Mouse (Mus musculus) heart, postnatal 14 days (tissue): ENCODE measurements around the gene Gm17542. TPM values are rescaled to one million over a fixed set of nuclear protein-coding genes. Genes with fewer than 3 reads are reported as not detected.
"Not testable (repeated sequence)": the region's sequence is repeated elsewhere in the genome, so short reads cannot be mapped to it uniquely, and the experiment has no call there.

Experiments used
- DNase-seq, 2 experiments: peaks; one replicate each; pipeline ENCODE4 v3.0.0; 2021 to 2022
- intact Hi-C: fragments of 180-260 bp; cut with DNase I; formaldehyde crosslinking; loops from one replicate; pipeline ENCODE4 v1.15.1; 2025
- long read RNA-seq, 2 experiments: library from polyadenylated mRNA; stranded (forward); transcript quantifications; one replicate each; pipeline ENCODE4 v2.0.0; 2021
- total RNA-seq, 2 experiments: library from RNA; stranded (reverse); gene quantifications; 2 replicates each; pipeline ENCODE4 v1.2.3; 2021

Gm17542 gene
- not detected for total RNA-seq
- long read RNA-seq, experiment 1: 0 reads
- long read RNA-seq, experiment 2: 0 reads

GRCm38 (mm10) chr10:58718110-58718509, at the start of gene Gm17542:
Gene Gm17542, minus strand, starts transcription at chr10:58718210.
- intact Hi-C loops, DNase-seq: not testable (repeated sequence)

GRCm38 (mm10) chr10:58739779-58740178, 21.8 kb upstream of the Gm17542 start:
- intact Hi-C loops: no loop called here
- DNase-seq: no peak

- intact Hi-C loops: no loop called here
- DNase-seq: no peak
Measured at GRCm38 (mm10) chr10:58738152-58738551, 20.1 kb upstream of the Gm17542 start.

- DNase-seq: no peak
- intact Hi-C loops: no loop called here
Measured at GRCm38 (mm10) chr10:58714789-58715148, 3.2 kb downstream of the Gm17542 start.

DNA sequence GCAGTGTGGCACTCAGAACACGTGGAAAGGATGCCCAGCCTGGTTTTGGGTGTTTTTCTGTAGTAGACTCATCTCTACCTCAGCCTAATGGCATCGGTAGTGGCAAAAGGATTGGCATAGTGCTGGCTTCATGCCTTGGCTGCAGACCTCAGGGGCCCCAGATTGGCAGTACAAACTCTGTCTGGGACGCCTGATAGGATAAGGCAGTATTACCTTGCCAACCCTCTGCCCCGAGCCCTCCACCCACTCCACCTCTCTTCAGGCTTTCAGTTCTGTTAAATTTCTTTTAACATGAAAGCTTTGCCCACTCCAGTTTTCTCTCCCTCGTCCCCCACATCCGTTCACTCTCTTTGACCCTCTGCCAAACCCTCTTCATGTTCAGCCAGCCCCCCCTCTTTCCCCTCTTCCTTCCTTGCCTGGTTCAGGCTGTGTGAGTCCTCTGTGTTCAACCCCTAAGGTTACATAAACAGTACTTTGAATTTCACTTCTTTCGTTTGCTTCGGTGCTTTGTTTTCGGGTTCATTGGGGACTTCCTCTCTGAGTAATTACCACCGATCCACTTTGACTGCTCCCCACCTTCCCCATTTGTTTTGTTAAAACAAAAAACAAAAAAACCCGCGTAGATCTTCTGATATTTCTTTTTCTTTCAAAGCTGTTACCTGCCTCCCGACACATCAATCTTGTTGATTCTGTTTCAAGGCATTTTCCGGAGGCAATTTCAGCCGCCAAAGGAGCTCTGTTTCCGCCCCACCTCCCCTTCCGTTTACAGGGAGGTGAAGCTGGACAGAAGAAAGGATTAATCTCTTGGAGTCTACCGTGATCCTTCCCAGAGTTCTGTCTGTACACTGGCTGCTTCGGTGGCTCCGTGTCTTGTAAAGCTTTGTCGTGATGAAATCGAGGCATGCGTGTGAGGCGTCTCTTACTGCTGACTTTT, 3.9 kb downstream of the Gm17542 start:
- DNase-seq: peak in 1 of 2 experiments; percentile 5
- intact Hi-C loops: no loop called here

DNA sequence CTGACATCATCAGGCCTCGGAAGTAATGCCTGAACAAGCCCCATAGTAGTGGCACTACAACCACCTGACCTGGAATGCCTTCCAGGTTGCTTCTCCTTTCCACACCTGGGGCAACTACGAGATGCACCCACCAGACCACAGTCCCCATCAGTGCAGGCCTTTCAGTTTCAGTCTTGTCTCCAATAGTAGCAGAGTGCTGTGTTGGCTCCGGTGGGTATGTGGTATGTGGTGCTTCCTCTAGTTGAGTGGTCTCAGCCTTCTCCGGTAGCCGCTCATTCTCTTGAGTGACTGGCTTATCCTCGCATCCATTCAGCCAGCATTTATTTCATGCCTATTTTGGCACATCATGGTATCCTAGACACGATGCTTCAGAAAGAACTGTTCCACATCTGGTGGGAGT, 4.8 kb downstream of the Gm17542 start:
- intact Hi-C loops: no loop called here
- DNase-seq: no peak

GRCm38 (mm10) chr10:58709021-58709420, 9.0 kb downstream of the Gm17542 start:
- DNase-seq: no peak
- intact Hi-C loops: no loop called here

DNA sequence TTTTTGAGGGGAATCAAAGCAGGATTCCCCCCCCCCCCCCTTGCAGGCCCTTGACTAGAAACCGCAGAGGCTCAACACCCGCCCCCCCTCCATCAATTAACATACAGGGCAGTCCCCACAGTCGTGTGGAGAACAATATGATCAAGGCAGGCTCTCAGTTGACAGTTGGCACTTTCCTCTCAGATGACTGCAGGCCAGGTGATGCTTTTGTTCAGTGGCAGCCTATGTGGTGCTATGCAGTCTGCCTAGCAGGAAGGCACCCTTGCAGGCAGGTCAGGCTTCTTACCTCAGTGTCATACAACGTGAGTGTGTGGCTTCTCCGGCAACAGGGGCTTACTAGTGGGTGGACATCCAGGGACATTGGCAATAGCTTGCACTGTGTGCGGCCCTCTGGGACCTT, 17.4 kb downstream of the Gm17542 start:
- DNase-seq: no peak
- intact Hi-C loops: no loop called here

DNA sequence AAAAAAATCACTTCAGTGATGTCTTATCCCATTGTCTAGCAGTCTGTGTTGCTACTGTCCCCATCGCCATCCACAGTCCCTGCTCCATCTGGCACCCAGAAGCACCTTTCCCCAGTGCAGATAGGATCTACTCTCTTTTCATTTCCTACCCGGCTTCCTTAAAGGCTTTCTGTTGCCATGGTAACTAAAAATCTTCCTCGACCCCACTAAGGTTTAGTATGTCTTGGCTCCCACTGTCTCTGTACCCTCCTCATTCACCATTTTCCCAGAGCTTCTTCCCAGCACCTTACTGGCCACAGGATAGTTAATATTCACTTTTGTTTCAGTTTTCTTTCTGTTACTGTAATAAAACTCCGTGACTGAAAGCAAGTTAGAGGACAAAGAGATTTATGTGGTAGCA, 17.9 kb downstream of the Gm17542 start:
- intact Hi-C loops: no loop called here
- no peak for DNase-seq

GRCm38 (mm10) chr10:58698955-58699354, 19.1 kb downstream of the Gm17542 start:
- DNase-seq: no peak
- intact Hi-C loops: no loop called here

DNA sequence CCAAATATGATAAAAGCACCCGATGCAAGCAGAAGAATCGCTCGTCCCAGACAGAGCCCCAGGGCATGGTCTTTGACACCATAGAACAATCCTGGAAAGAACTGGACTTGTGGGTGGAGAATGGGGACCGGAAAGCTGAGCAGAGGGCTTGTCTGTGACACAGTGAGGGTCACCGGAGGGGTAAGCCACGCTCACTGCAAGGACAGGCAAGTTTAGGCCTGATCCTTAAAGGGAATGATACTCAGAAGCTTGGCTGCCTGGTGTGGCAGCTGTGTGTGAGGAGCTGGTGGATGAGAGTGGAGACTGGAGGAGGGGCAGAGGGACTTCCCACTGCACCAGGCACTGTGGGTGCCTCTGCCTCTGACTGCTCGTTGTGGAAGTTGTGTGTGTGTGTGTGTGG, 27.0 kb downstream of the Gm17542 start:
- no peak for DNase-seq
- intact Hi-C loops: no loop called here

- intact Hi-C loops: no loop called here
- no peak for DNase-seq
Measured at GRCm38 (mm10) chr10:58679298-58679697, 38.7 kb downstream of the Gm17542 start.

- intact Hi-C loops: loop anchor here (2.0 kb wide), 2 partner anchors 49 to 115 kb away; no protein-coding TSS in a partner anchor
- peak; percentile 81 to 91 for DNase-seq
Measured at GRCm38 (mm10) chr10:58675533-58675932, 42.5 kb downstream of the Gm17542 start, which contains the start of gene Edar. Gene Edar, minus strand, starts transcription at chr10:58675654.

GRCm38 (mm10) chr10:58673278-58674061, 44.5 kb downstream of the Gm17542 start:
- peak; percentile 76 to 83 for DNase-seq
- intact Hi-C loops: loop anchor here (2.0 kb wide), 2 partner anchors 47 to 113 kb away; no protein-coding TSS in a partner anchor

DNA sequence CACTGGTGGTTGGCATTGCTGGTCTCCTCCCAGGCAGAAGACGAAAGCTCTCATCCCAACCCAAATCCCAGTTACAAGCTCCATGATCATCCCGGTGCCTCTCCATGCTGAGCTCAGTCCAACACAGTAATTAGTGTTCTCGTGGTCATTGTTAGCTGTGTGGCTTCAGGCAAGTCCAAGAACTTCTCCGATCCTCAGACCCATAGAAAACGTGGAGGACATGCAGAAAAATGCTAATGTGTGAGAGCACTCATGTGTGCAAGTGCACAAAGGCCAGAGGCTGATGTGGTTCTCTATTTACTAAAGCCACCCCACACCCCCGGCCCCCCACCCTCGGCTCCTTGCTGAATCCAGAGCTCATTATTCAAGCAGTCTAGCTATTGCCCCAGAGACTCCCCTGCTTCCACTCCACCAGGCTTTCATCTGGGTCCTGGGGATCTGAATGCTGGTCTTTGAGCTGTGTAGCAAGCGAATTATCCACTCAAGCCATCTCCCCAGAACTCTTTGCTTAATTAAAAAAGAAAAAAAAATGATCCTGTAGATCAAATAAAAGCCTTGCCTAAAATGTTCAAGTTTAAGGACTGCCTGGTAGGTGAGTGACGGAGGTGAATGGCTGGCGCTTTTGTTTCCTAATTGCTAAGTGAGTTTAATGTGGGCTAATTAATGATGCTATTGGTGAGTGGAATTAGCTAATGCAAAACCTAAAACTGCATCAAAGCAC, 45.3 kb downstream of the Gm17542 start:
- intact Hi-C loops: no loop called here
- no peak for DNase-seq

DNA sequence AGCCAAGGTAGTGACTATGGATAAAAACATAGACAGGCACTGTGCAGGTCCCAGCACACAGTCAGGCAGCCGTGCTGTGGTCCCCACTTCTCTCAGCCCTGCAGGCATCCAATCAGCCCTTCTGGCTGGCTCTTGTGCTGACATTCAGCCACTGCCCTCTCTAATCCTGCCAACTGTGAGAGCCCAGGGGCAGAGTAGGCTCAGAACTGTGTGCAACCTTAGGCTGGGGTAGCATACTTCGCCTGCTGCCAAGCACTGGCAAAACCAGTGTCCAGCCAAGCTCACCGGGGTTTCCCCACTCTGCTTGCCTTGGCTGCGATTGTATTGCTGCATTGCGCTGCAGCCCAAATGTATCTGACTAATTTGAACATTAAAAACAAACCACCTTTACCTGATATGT, 54.1 kb downstream of the Gm17542 start:
- intact Hi-C loops: no loop called here
- DNase-seq: peak; percentile 27 to 50
